Mouse (Mus musculus): Measurements from ENCODE around the gene Myd88.

DNA sequence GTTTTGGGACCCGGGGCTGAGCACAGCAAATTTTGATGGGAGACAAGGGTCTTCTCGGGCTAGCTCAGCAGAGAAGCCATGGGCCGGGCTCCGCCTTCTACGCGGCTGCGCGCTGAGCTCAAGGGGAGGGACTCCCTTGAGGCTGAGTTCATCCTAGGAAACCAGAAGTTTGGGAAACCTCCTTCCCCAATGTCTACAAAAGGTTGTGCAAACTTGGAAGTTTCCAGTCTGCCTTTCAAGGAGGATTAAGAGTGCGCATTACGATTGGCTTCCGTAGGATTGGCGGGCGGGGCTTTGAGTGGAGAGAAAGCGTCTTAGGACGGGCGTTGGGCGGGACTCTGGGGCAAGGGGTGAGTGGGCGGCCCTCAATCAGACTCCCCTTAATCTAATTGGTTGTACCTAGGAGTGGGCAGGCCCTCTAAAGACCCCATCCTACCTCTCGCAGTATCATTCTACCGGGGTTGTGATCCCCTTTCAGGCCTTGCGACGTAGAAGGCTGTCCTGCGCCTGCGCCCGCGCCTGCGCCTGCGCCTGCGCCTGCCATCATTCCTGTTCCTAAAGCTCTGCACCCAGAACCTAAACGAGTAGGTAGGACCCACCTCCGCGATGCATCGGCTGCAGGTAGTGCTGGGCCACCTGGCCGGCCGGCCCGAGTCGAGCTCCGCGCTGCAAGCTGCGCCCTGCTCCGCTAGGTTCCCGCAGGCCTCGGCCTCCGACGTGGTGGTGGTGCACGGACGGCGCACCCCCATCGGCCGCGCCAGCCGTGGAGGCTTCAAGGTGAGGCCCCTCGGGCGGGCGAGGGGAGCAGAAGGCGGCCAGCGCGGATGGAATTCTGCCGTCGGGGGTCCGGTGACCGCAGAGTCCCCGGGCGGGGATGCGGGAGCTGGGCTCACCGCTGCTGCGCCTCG is at the start of gene Myd88:
- TF ChIP-seq GATA1 (IDR thresholded peaks at IDR 0.05; ENCODE audit: borderline replicate concordance, low read length) (no peak), CTCF (IDR thresholded peaks at IDR 0.05; ENCODE audit: low read depth, low read length) (no peak), TAL1 (conservative IDR thresholded peaks at IDR 0.05; ENCODE audit: low read depth, low read length) (no peak)

Data from G1E (cell line).